Mouse (Mus musculus) liver, postnatal 0 days (tissue): ENCODE measurements around the gene Mpdu1. TPM values are rescaled to one million over a fixed set of nuclear protein-coding genes. Genes with fewer than 3 reads are reported as not detected.
A peak's percentile ranks its signal among the peaks of the same experiment; 100 is the strongest.

Experiments used
- ATAC-seq: fragments of 200-750 bp; cut with Nextera tagmentation; 2 replicates; pipeline ENCODE4 v1.8.0; 2017; ENCODE audit warnings: mild to moderate bottlenecking, moderate library complexity
- DNase-seq: peaks from one replicate; pipeline ENCODE4 v3.0.0-alpha.2; 2016
- H3K27ac ChIP-seq: fragments of 300-500 bp; sonication (generic); 2 replicates; pipeline ENCODE4 v1.5.1; 2014; ENCODE audit warnings: antibody characterized with exemption, moderate library complexity, mild to moderate bottlenecking, low read depth
- H3K27me3 ChIP-seq: fragments of 300-500 bp; sonication (generic); 2 replicates; pipeline ENCODE4 v1.6.1; 2014; ENCODE audit warnings: low read length, control low read depth, mixed read lengths; ENCODE audit not compliant: insufficient read depth
- H3K36me3 ChIP-seq: fragments of 300-500 bp; sonication (generic); replicated peaks from 2 replicates; pipeline ENCODE4 v1.6.1; 2014; ENCODE audit warnings: mild to moderate bottlenecking, control low read depth, low read length, moderate library complexity, mixed read lengths; ENCODE audit not compliant: insufficient read depth
- H3K4me1 ChIP-seq: fragments of 300-500 bp; sonication (generic); 2 replicates; pipeline ENCODE4 v1.6.1; 2014; ENCODE audit warnings: antibody characterized with exemption, mild to moderate bottlenecking, control low read depth; ENCODE audit not compliant: insufficient read depth
- H3K4me2 ChIP-seq: fragments of 300-500 bp; sonication (generic); 2 replicates; pipeline ENCODE4 v1.6.1; 2014; ENCODE audit warnings: low read depth, mild to moderate bottlenecking, low read length, moderate library complexity, mixed read lengths
- H3K4me3 ChIP-seq: fragments of 300-500 bp; sonication (generic); 2 replicates; pipeline ENCODE4 v1.5.1; 2014; ENCODE audit warnings: low read depth, low read length
- H3K9ac ChIP-seq: fragments of 300-500 bp; sonication (generic); replicated peaks from 2 replicates; pipeline ENCODE4 v1.6.1; 2014; ENCODE audit warnings: mild to moderate bottlenecking, moderate library complexity
- H3K9me3 ChIP-seq: fragments of 300-500 bp; sonication (generic); 2 replicates; pipeline ENCODE4 v1.6.1; 2016; ENCODE audit warnings: mild to moderate bottlenecking, control low read depth, low read length, mixed read lengths
- CTCF ChIP-seq: sonication (generic); IDR thresholded peaks from 2 replicates; pipeline ENCODE4 v1.5.1; 2016; ENCODE audit warnings: antibody characterized with exemption, low read depth
- EP300 ChIP-seq: IDR thresholded peaks from 2 replicates; pipeline ENCODE4 v1.6.1; 2016; ENCODE audit warnings: antibody characterized with exemption, low read depth, mild to moderate bottlenecking
- WGBS: fragments of 180-500 bp; shearing (Covaris S2); extraction: QIAGEN DNeasy Blood & Tissue Kit; methylation state at CpG from one replicate; pipeline ENCODE4 v1.1.7; 2014; ENCODE audit not compliant: insufficient replicate concordance; 5-methylcytosine and 5-hydroxymethylcytosine counted together
- polyA plus RNA-seq: library from polyadenylated mRNA; unstranded; fragments of >200 nt; fragmentation: Nextera tagmentation; extraction: Ambion mirVana; gene quantifications from 2 replicates; pipeline ENCODE4 v1.2.1, GENCODE M21; 2015

The Mpdu1 gene
- polyA plus RNA-seq, 1 experiment from 2014 or later: 41.0 TPM

- Histone ChIP-seq H3K36me3 (no peaks in the 10 kb centered on the region), H3K9ac (peak overlapping the region; percentile 34; the same call in 1 of the 2 replicates), H3K9me3 (no peaks in the 10 kb centered on the region), H3K27me3 (no peaks in the 10 kb centered on the region), H3K4me1 (peaks cover 40% of the 10 kb centered on the region), H3K4me3 (no peak overlapping the region), H3K4me2 (peak overlapping the region; percentile 50; the same call in 1 of the 2 replicates), H3K27ac (peak overlapping the region; percentile 82)
- DNase-seq (no peak), ATAC-seq (no peak)
- no peak for TF ChIP-seq CTCF
- TF ChIP-seq EP300: no peak
- 80% methylated on average over 6 of the region's 6 CpGs for WGBS
These were observed 22.5 kb upstream of the Mpdu1 start for GRCm38 (mm10) chr11:69684936-69685335.

- TF ChIP-seq EP300: no peak
- no peak for TF ChIP-seq CTCF
- Histone ChIP-seq H3K4me1 (peaks cover 40% of the 10 kb centered on the region), H3K4me2 (no peak overlapping the region), H3K9ac (peak overlapping the region; percentile 26; the same call in 1 of the 2 replicates), H3K9me3 (no peaks in the 10 kb centered on the region), H3K4me3 (no peak overlapping the region), H3K36me3 (no peaks in the 10 kb centered on the region), H3K27me3 (no peaks in the 10 kb centered on the region), H3K27ac (peak overlapping the region; percentile 22; the same call in 1 of the 2 replicates)
- WGBS: 76% methylated on average over 12 of the region's 12 CpGs
- DNase-seq: no peak
- ATAC-seq: no peak
These were observed 21.8 kb upstream of the Mpdu1 start for GRCm38 (mm10) chr11:69684128-69684745.

GRCm38 (mm10) chr11:69683576-69683975 lies 21.1 kb upstream of the Mpdu1 start:
- DNase-seq: no peak
- Histone ChIP-seq H3K9me3 (no peaks in the 10 kb centered on the region), H3K9ac (no peak overlapping the region), H3K27ac (no peak overlapping the region), H3K36me3 (no peaks in the 10 kb centered on the region), H3K4me3 (no peak overlapping the region), H3K27me3 (no peaks in the 10 kb centered on the region), H3K4me1 (peaks cover 40% of the 10 kb centered on the region), H3K4me2 (no peak overlapping the region)
- TF ChIP-seq CTCF: no peak
- TF ChIP-seq EP300: no peak
- ATAC-seq: no peak
- 71% methylated on average over 7 of the region's 7 CpGs for WGBS

- H3K36me3 ChIP-seq: peaks cover 4% of the 10 kb centered on the region; the same call in 1 of the 2 replicates
- H3K4me3 ChIP-seq: no peak overlapping the region
- ATAC-seq: no peak
- peak; percentile 90 for DNase-seq
- H3K4me2 ChIP-seq: peak overlapping the region; percentile 99; the same call in 1 of the 2 replicates
- TF ChIP-seq CTCF: peak; percentile 97
- TF ChIP-seq EP300: no peak
- H3K4me1 ChIP-seq: peaks cover 40% of the 10 kb centered on the region
- H3K9me3 ChIP-seq: no peaks in the 10 kb centered on the region
- no peak overlapping the region for H3K9ac ChIP-seq
- no peak overlapping the region; the same call in 1 of the 2 replicates for H3K27ac ChIP-seq
- 28% methylated on average over 12 of the region's 12 CpGs for WGBS
- no peaks in the 10 kb centered on the region for H3K27me3 ChIP-seq
These were observed 20.5 kb upstream of the Mpdu1 start for GRCm38 (mm10) chr11:69682840-69683533.

GRCm38 (mm10) chr11:69682209-69682839 lies 19.9 kb upstream of the Mpdu1 start:
- H3K4me3 ChIP-seq: peak overlapping the region; percentile 92
- DNase-seq (no peak), ATAC-seq (peak; percentile 13)
- WGBS: 22% methylated on average over 24 of the region's 24 CpGs
- peak overlapping the region; percentile 91 for H3K27ac ChIP-seq
- peak overlapping the region; percentile 88 for H3K9ac ChIP-seq
- peak overlapping the region; percentile 99 for H3K4me2 ChIP-seq
- TF ChIP-seq EP300 (0 out of 2 replicates have a peak, but pooled peaks have one; percentile 11), CTCF (no peak)
- H3K9me3 ChIP-seq: no peaks in the 10 kb centered on the region
- peaks cover 40% of the 10 kb centered on the region for H3K4me1 ChIP-seq
- peaks cover 8% of the 10 kb centered on the region; the same call in 1 of the 2 replicates for H3K36me3 ChIP-seq
- no peaks in the 10 kb centered on the region for H3K27me3 ChIP-seq
